16 mouse cellular contexts compared by ENCODE assay signal in the genomic region with DNA sequence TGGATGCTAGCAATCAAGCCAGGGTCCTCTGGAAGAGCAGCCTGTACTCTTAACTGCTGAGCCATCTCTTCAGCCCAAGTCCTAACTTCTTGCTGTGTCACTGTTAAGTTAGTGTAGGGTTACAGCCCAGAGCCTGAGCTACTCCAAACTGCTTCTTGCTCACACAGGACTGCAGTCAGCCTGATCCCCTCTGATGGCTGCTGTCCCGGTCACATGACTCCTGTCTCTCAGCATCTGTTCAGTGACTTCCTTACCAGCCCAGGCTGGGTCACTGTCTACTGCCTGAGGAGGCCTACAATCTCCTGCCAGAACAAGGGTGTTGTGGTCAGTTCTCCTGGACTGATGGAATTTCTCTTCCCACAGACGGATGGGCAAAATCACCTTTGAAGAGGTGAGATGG. TPM values are rescaled to one million over a fixed set of nuclear protein-coding genes. Genes with fewer than 3 reads are reported as not detected.
DNase-seq lines count a peak whose midpoint lies in the region; ATAC-seq lines count a peak whose summit lies in the region.
"Had no signal": no experiment of that assay in that cellular context is flagged by ENCODE, and none has a peak within 500 bp of the region (broad histone marks: within the 10 kb centered on the region; RNA-seq: fewer than 3 reads in every experiment).

No protein-coding gene starts in this region.

- no peaks in the 10 kb centered on the region for H3K4me1 ChIP-seq in embryonic facial prominence, embryonic 14.5 days (ENCODE audit: control insufficient read depth, insufficient read depth, low read length)
- no peaks in the 10 kb centered on the region for H3K4me1 ChIP-seq in forebrain, embryonic 13.5 days
- H3K4me1 ChIP-seq: hindbrain, embryonic 15.5 days; stomach, embryonic 15.5 days had no signal

- H3K36me3 ChIP-seq in embryonic facial prominence, embryonic 14.5 days (ENCODE audit: control insufficient read depth, insufficient read depth, low read length): no peaks in the 10 kb centered on the region
- no peaks in the 10 kb centered on the region for H3K36me3 ChIP-seq in forebrain, embryonic 13.5 days (ENCODE audit: poor library complexity, severe bottlenecking)
- H3K36me3 ChIP-seq: hindbrain, embryonic 15.5 days; stomach, embryonic 15.5 days had no signal

- peak; percentile 15 for DNase-seq in gastrocnemius, postnatal 14 days
- no peak for DNase-seq in gastrocnemius, postnatal 4 days (ENCODE audit: low spot score in 2 of 2)
- peak; percentile 27 for DNase-seq in thymus, postnatal 0 days (ENCODE audit: low spot score)
- DNase-seq in thymus, postnatal 14 days: no peak
- peak; percentile 26 for DNase-seq in embryonic facial prominence, embryonic 14.5 days (ENCODE audit: low spot score)
- DNase-seq in MN1 (ENCODE audit: low spot score): no peak
- no peak for DNase-seq in layer of hippocampus, adult 9-11 months
- DNase-seq: cerebellum, adult 11-12 months; gastrocnemius, postnatal 25 days; kidney, adult 9 months; lung, postnatal 36 days; right cerebral cortex, postnatal 14 days had no signal

- no peaks in the 10 kb centered on the region for H3K9me3 ChIP-seq in embryonic facial prominence, embryonic 14.5 days (ENCODE audit: control insufficient read depth, low read length)
- H3K9me3 ChIP-seq in forebrain, embryonic 13.5 days (replicated peaks): no peaks in the 10 kb centered on the region
- H3K9me3 ChIP-seq: hindbrain, embryonic 15.5 days; stomach, embryonic 15.5 days had no signal

- no peak overlapping the region for H3K4me2 ChIP-seq in embryonic facial prominence, embryonic 14.5 days (ENCODE audit: low read depth, low read length)
- H3K4me2 ChIP-seq in forebrain, embryonic 13.5 days: no peak overlapping the region
- H3K4me2 ChIP-seq: hindbrain, embryonic 15.5 days; stomach, embryonic 15.5 days had no signal

- intact Hi-C loops in gastrocnemius, postnatal 14 days (cut with DNase I; ENCODE audit: low total_unique reads): no loop called here

- no peak overlapping the region for H3K27ac ChIP-seq in embryonic facial prominence, embryonic 14.5 days (replicated peaks; ENCODE audit: low read depth, low read length)
- no peak overlapping the region for H3K27ac ChIP-seq in forebrain, embryonic 13.5 days
- H3K27ac ChIP-seq: hindbrain, embryonic 15.5 days; liver, embryonic 14.5 days; stomach, embryonic 15.5 days had no signal

- ATAC-seq in embryonic facial prominence, embryonic 14.5 days (ENCODE audit: low read depth): 0 out of 2 replicates have a peak, but pooled peaks have one; percentile 33
- no peak for ATAC-seq in forebrain, embryonic 13.5 days

- no peak overlapping the region for H3K9ac ChIP-seq in embryonic facial prominence, embryonic 14.5 days (ENCODE audit: low read depth, low read length)
- H3K9ac ChIP-seq in forebrain, embryonic 13.5 days: no peak overlapping the region
- H3K9ac ChIP-seq: hindbrain, embryonic 15.5 days; liver, embryonic 14.5 days; stomach, embryonic 15.5 days had no signal

- no peak overlapping the region for H3K4me3 ChIP-seq in embryonic facial prominence, embryonic 14.5 days (ENCODE audit: low read depth, low read length)
- no peak overlapping the region for H3K4me3 ChIP-seq in forebrain, embryonic 13.5 days
- H3K4me3 ChIP-seq: hindbrain, embryonic 15.5 days; stomach, embryonic 15.5 days had no signal

- H3K27me3 ChIP-seq in embryonic facial prominence, embryonic 14.5 days (replicated peaks; ENCODE audit: control insufficient read depth, insufficient read depth, low read length): no peaks in the 10 kb centered on the region
- H3K27me3 ChIP-seq in forebrain, embryonic 13.5 days: no peaks in the 10 kb centered on the region
- H3K27me3 ChIP-seq: hindbrain, embryonic 15.5 days; stomach, embryonic 15.5 days had no signal

- 53% methylated on average over 2 of the region's 2 CpGs for WGBS in embryonic facial prominence, embryonic 14.5 days
- 71% methylated on average over 2 of the region's 2 CpGs for WGBS in forebrain, embryonic 13.5 days

RNA-seq across cellular contexts. Expression of gene Nlrc5, which starts 18.9 kb away (rescaled TPM):
- total RNA-seq in gastrocnemius, postnatal 14 days (2021): under 1 TPM; 0.13 to 0.41 TPM
- 1 to 10 TPM in 1 of 2 experiments, under 1 TPM in 1; 0.65 to 1.8 TPM for total RNA-seq in gastrocnemius, postnatal 4 days (2021)
- polyA plus RNA-seq in thymus, postnatal 0 days (2015; fragmentation: Nextera tagmentation; extraction: Ambion mirVana): 5.0 and 6.2 TPM in 2 replicates
- 0.39 and 0.42 TPM in 2 replicates for polyA plus RNA-seq in embryonic facial prominence, embryonic 14.5 days (2014; fragmentation: Nextera tagmentation; extraction: Ambion mirVana)
- 0.12 and 0.26 TPM in 2 replicates for polyA plus RNA-seq in forebrain, embryonic 13.5 days (2015; fragmentation: Nextera tagmentation; extraction: Ambion mirVana)

RNA-seq across cellular contexts. Expression of gene Herpud1, which starts 29.0 kb away (rescaled TPM):
- total RNA-seq in gastrocnemius, postnatal 14 days (2021): 10 to 100 TPM; 55.1 to 75.2 TPM
- 10 to 100 TPM; 57.2 to 58.0 TPM for total RNA-seq in gastrocnemius, postnatal 4 days (2021)
- polyA plus RNA-seq in thymus, postnatal 0 days (2015; fragmentation: Nextera tagmentation; extraction: Ambion mirVana): 78.9 and 83.6 TPM in 2 replicates
- 93.8 and 107 TPM in 2 replicates for polyA plus RNA-seq in embryonic facial prominence, embryonic 14.5 days (2014; fragmentation: Nextera tagmentation; extraction: Ambion mirVana)
- polyA plus RNA-seq in forebrain, embryonic 13.5 days (2015; fragmentation: Nextera tagmentation; extraction: Ambion mirVana): 50.9 and 53.9 TPM in 2 replicates

Comparison
In these comparisons a context has a peak if more than half of its experiments do, and no peak if none do; other contexts are left out.
1. DNase-seq: peak in gastrocnemius, postnatal 14 days (single experiment), thymus, postnatal 0 days (single experiment) and embryonic facial prominence, embryonic 14.5 days (single experiment); none in gastrocnemius, postnatal 4 days (0 of 2), thymus, postnatal 14 days (single experiment), MN1 (single experiment) and layer of hippocampus, adult 9-11 months (single experiment).